ENCODE assay signal across 7 mouse cellular contexts in genomic region chr10:85127395-85128287, GRCm38 (mm10). TPM values are rescaled to one million over a fixed set of nuclear protein-coding genes. Genes with fewer than 3 reads are reported as not detected.
A peak's percentile ranks its signal among the peaks of the same experiment; 100 is the strongest.
DNase-seq lines count a peak whose midpoint lies in the region; ATAC-seq lines count a peak whose summit lies in the region.

Gene Mterf2 (minus strand): TSS chr10:85128027.

- H3K27ac ChIP-seq in intestine, embryonic 16.5 days (ENCODE audit: low read length), result peak within 1 kb of the TSS; percentile 50; the same call in 1 of the 2 replicates
- H3K27ac ChIP-seq in midbrain, embryonic 11.5 days (ENCODE audit: low read depth, low read length), result no peak within 1 kb of the TSS

- peak within 1 kb of the TSS; percentile 84 for H3K4me2 ChIP-seq in intestine, embryonic 16.5 days (ENCODE audit: low read depth, low read length)
- H3K4me2 ChIP-seq in midbrain, embryonic 11.5 days, result peak within 1 kb of the TSS; percentile 62

- ATAC-seq in intestine, embryonic 16.5 days, result peak; percentile 99
- peak; percentile 100 for ATAC-seq in midbrain, embryonic 11.5 days (ENCODE audit: low FRiP score)

- no peaks in the 10 kb centered on the region for H3K36me3 ChIP-seq in intestine, embryonic 16.5 days (ENCODE audit: control insufficient read depth, insufficient read depth, low read length)
- H3K36me3 ChIP-seq in midbrain, embryonic 11.5 days (ENCODE audit: control insufficient read depth, insufficient read depth, low read length), result peaks cover under 1% of the 10 kb centered on the region; the same call in 1 of the 2 replicates

- no peaks in the 10 kb centered on the region for H3K27me3 ChIP-seq in intestine, embryonic 16.5 days (replicated peaks; ENCODE audit: control insufficient read depth, insufficient read depth, low read length)
- no peaks in the 10 kb centered on the region for H3K27me3 ChIP-seq in midbrain, embryonic 11.5 days (ENCODE audit: control insufficient read depth, insufficient read depth, low read length)

- peak within 1 kb of the TSS; percentile 75 for H3K9ac ChIP-seq in intestine, embryonic 16.5 days (ENCODE audit: low read depth, low read length)
- H3K9ac ChIP-seq in midbrain, embryonic 11.5 days (ENCODE audit: low read length), result peak within 1 kb of the TSS; percentile 73

- H3K9me3 ChIP-seq in intestine, embryonic 16.5 days (ENCODE audit: control insufficient read depth, low read length), result no peaks in the 10 kb centered on the region
- H3K9me3 ChIP-seq in midbrain, embryonic 11.5 days (ENCODE audit: control insufficient read depth, low read length), result no peaks in the 10 kb centered on the region

- peak; percentile 94 for DNase-seq in adrenal gland, adult 8-10 months
- peak; percentile 87 for DNase-seq in embryo, embryonic 9.5 days (ENCODE audit: extremely low spot score)
- peak; percentile 66 to 88 for DNase-seq in gastrocnemius, postnatal 4 days (ENCODE audit: low spot score in 2 of 2)
- DNase-seq in left cerebral cortex, postnatal 36 days (ENCODE audit: low spot score in 2 of 2), result peak; percentile 92 to 94
- peak; percentile 98 for DNase-seq in midbrain, embryonic 11.5 days (ENCODE audit: low spot score, missing footprints)
- peak; percentile 98 for DNase-seq in skeletal muscle tissue, adult 2 months (ENCODE audit: low read depth, low spot score)

- peak within 1 kb of the TSS; percentile 67 for H3K4me3 ChIP-seq in intestine, embryonic 16.5 days (ENCODE audit: low read length)
- peak within 1 kb of the TSS; percentile 68 for H3K4me3 ChIP-seq in midbrain, embryonic 11.5 days (ENCODE audit: low read depth, low read length)

- WGBS in intestine, embryonic 16.5 days, result 7% methylated on average over 20 of the region's 20 CpGs
- WGBS in midbrain, embryonic 11.5 days, result 8% methylated on average over 20 of the region's 20 CpGs

- H3K4me1 ChIP-seq in intestine, embryonic 16.5 days (ENCODE audit: control insufficient read depth, insufficient read depth, low read length), result peaks cover 9% of the 10 kb centered on the region
- H3K4me1 ChIP-seq in midbrain, embryonic 11.5 days (ENCODE audit: control insufficient read depth, insufficient read depth, low read length), result peaks cover 7% of the 10 kb centered on the region

- intact Hi-C loops in left cerebral cortex, postnatal 36 days (cut with DNase I), result no loop called here

RNA-seq across cellular contexts. Expression of gene Mterf2, which starts in this region (rescaled TPM):
- 10 to 100 TPM in 2 of 4 experiments, 1 to 10 TPM in 2; 5.7 to 15.3 (median 8.8) TPM for total RNA-seq in adrenal gland, adult 8-10 months (2022)
- 10 to 100 TPM in 1 of 2 experiments, 1 to 10 TPM in 1; 8.8 to 12.8 TPM for total RNA-seq in gastrocnemius, postnatal 4 days (2021)
- polyA plus RNA-seq in intestine, embryonic 16.5 days (2015; fragmentation: Nextera tagmentation; extraction: Ambion mirVana), result 19.5 and 20.6 TPM in 2 replicates
- 10 to 100 TPM; 14.0 to 14.8 TPM for total RNA-seq in left cerebral cortex, postnatal 36 days (2021)
- polyA plus RNA-seq in midbrain, embryonic 11.5 days (2014; fragmentation: Nextera tagmentation; extraction: Ambion mirVana), result 37.2 and 39.2 TPM in 2 replicates
